Mouse (Mus musculus): ENCODE measurements around the gene Ccrl2.

GRCm38 (mm10) chr9:111087960-111088359, 30.6 kb upstream of the Ccrl2 start:
- no peak for TF ChIP-seq POLR2A (IDR thresholded peaks at IDR 0.05; ENCODE audit: control insufficient read depth, low read depth, low read length)
- TF ChIP-seq CTCF (IDR thresholded peaks at IDR 0.05; ENCODE audit: control insufficient read depth, insufficient read depth, insufficient replicate concordance, low read depth, low read length) = no peak
